In the genomic region with DNA sequence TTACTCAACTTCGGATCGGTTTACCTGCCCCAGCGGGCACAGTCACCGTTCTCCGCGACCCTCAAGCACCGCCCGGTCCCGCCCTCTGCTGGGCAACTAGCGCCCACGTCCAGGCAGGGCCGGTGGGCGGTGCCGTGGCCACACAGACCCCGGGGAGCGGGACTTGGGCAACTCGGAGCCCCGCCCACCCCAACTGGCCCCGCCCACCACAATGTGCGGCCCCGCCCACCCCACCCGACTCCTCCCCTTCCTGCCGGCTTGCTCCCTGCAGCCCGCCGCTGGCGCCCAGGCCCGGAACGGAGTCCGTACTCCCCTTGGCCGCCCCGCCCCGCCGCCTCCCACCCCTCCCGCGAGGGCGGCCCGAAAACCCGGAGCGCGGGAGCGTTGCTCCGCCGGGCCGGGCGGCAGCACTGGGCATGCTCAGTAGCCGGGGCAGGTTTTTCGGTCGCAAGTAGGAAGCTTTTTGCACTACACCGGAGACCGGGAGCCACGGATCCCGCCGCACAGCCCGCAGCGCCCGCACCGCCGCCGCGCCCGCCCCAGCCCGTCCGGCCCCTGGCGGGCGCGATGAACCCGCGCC, we compare ENCODE assay signal across 8 mouse cellular contexts.
DNase-seq lines count a peak whose midpoint lies in the region; ATAC-seq lines count a peak whose summit lies in the region.

No protein-coding gene starts in this region.

- under 1% methylated on average over 66 of the region's 68 CpGs for WGBS in hindbrain, embryonic 10.5 days
- 0% methylated on average over 58 of the region's 68 CpGs for WGBS in lung, embryonic 16.5 days

- H3K9me3 ChIP-seq in hindbrain, embryonic 10.5 days: peaks cover 5% of the 10 kb centered on the region
- peaks cover 4% of the 10 kb centered on the region; the same call in 1 of the 2 replicates for H3K9me3 ChIP-seq in lung, embryonic 16.5 days (ENCODE audit: control insufficient read depth, low read length)

- H3K36me3 ChIP-seq in hindbrain, embryonic 10.5 days: peaks cover 8% of the 10 kb centered on the region
- H3K36me3 ChIP-seq in lung, embryonic 16.5 days (ENCODE audit: control insufficient read depth, insufficient read depth, low read length): no peaks in the 10 kb centered on the region

- peak overlapping the region; percentile 90 for H3K4me3 ChIP-seq in hindbrain, embryonic 10.5 days
- H3K4me3 ChIP-seq in lung, embryonic 16.5 days (ENCODE audit: low read length): peak overlapping the region; percentile 87

- H3K27me3 ChIP-seq in hindbrain, embryonic 10.5 days (ENCODE audit: insufficient read depth, poor library complexity, severe bottlenecking): peaks cover 29% of the 10 kb centered on the region
- H3K27me3 ChIP-seq in lung, embryonic 16.5 days (ENCODE audit: control insufficient read depth, insufficient read depth, low read depth, low read length): no peaks in the 10 kb centered on the region

- DNase-seq in MN1 (ENCODE audit: low spot score): peak; percentile 94
- DNase-seq in cerebellum, adult 9-10 months: peak; percentile 83
- peak; percentile 93 for DNase-seq in hindbrain, embryonic 10.5 days (ENCODE audit: low spot score)
- peak; percentile 91 for DNase-seq in layer of hippocampus, adult 9-11 months
- peak; percentile 80 for DNase-seq in ovary, postnatal 10 days (ENCODE audit: low spot score)
- DNase-seq in thymus, postnatal 0 days (ENCODE audit: low spot score): peak; percentile 94

- ATAC-seq in frontal cortex, adult (ENCODE audit: low TSS enrichment): peak; percentile 77
- peak; percentile 96 for ATAC-seq in lung, embryonic 16.5 days (ENCODE audit: low read depth)

- H3K4me1 ChIP-seq in hindbrain, embryonic 10.5 days (replicated peaks): peaks cover 22% of the 10 kb centered on the region
- H3K4me1 ChIP-seq in lung, embryonic 16.5 days (replicated peaks; ENCODE audit: control insufficient read depth, insufficient read depth, low read length): peaks cover 12% of the 10 kb centered on the region

- peak overlapping the region; percentile 76 for H3K4me2 ChIP-seq in lung, embryonic 16.5 days (ENCODE audit: low read depth, low read length)

- peak overlapping the region; percentile 88 for H3K9ac ChIP-seq in lung, embryonic 16.5 days (ENCODE audit: low read length)

- peak overlapping the region; percentile 95 for H3K27ac ChIP-seq in hindbrain, embryonic 10.5 days
- H3K27ac ChIP-seq in lung, embryonic 16.5 days (ENCODE audit: low read length): peak overlapping the region; percentile 94

Comparison
In these comparisons a context has a peak if more than half of its experiments do, and no peak if none do; other contexts are left out.
1. Peak in every context shown above with its lines: DNase-seq, ATAC-seq, H3K4me3 ChIP-seq and H3K27ac ChIP-seq.